Mouse (Mus musculus): ENCODE measurements around the gene Luc7l. TPM values are rescaled to one million over a fixed set of nuclear protein-coding genes. Genes with fewer than 3 reads are reported as not detected.
"Not testable (repeated sequence)": the region's sequence is repeated elsewhere in the genome, so short reads cannot be mapped to it uniquely, and the experiment has no call there.

The Luc7l gene
- polyA plus RNA-seq, 1 experiment = 52.5 TPM

GRCm38 (mm10) chr17:26261826-26262225 is 9.1 kb downstream of the Luc7l start:
- no peak for TF ChIP-seq POLR2A (IDR thresholded peaks at IDR 0.05; ENCODE audit: borderline replicate concordance, insufficient read depth, low read length)
- TF ChIP-seq CTCF (IDR thresholded peaks at IDR 0.05; ENCODE audit: borderline replicate concordance, insufficient read depth, low read depth, low read length) = no peak
- WGBS = 84% methylated on average over 4 of the region's 4 CpGs
- no peak overlapping the region for H3K4me3 ChIP-seq (replicated peaks; ENCODE audit: insufficient read depth, low read depth, low read length)
- no peaks in the 10 kb centered on the region for H3K27me3 ChIP-seq (ENCODE audit: control insufficient read depth, insufficient read depth, low read length)
- no peak overlapping the region for H3K27ac ChIP-seq (ENCODE audit: insufficient read depth, low read length)
- DNase-seq = no peak
- no peaks in the 10 kb centered on the region for H3K4me1 ChIP-seq (ENCODE audit: control insufficient read depth, insufficient read depth, low read length)

DNA sequence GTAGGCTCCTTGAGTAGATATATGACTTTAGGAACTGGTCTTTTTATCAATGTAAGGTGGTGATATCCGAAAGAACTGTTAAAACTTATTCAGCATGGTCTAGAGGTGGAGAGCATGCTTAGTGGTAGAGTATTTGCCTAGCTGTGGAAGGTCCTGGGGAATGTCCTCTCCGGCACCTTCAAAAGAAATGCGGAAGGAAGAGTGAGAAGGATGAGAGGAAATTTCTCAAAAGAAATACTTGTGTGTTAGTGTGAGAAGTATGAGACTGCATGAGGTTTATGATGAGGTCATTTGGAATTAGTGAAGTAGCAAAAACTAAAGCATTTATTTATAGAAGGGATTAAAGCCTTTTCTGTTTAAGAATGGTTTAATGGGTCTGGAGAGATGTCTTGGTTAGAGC is 9.7 kb downstream of the Luc7l start:
- no peak for TF ChIP-seq POLR2A (IDR thresholded peaks at IDR 0.05; ENCODE audit: borderline replicate concordance, insufficient read depth, low read length)

DNA sequence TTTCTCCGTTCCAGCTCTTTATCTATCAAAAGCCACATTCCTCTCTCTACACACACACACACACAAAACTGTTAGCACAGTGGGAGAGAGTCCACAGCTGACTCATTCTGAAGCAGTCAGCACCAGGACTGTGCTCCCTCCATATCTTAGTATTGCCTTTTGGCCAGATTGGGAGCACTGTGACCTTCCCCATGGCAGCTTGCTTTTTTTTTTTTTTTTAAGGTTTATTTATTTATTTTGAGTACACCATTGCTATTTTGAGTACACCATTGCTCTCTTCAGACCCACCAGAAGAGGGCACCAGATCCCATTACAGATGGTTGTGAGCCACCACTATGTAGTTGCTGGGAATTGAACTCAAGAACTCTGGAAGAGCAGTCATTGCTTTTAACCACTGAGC is 16.2 kb downstream of the Luc7l start:
- no peak for DNase-seq
- Histone ChIP-seq H3K27me3 (ENCODE audit: control insufficient read depth, insufficient read depth, low read length) (no peaks in the 10 kb centered on the region), H3K4me1 (ENCODE audit: control insufficient read depth, insufficient read depth, low read length) (no peaks in the 10 kb centered on the region), H3K27ac (ENCODE audit: insufficient read depth, low read length) (no peak overlapping the region), H3K4me3 (replicated peaks; ENCODE audit: insufficient read depth, low read depth, low read length) (no peak overlapping the region)
- WGBS = 81% methylated on average over 1 of the region's 1 CpGs
- TF ChIP-seq CTCF (IDR thresholded peaks at IDR 0.05; ENCODE audit: borderline replicate concordance, insufficient read depth, low read depth, low read length) = peak; percentile 3; the same call in 1 of the 2 replicates
- no peak for TF ChIP-seq POLR2A (IDR thresholded peaks at IDR 0.05; ENCODE audit: borderline replicate concordance, insufficient read depth, low read length)

More for the DNA sequence above, 9.7 kb downstream of the Luc7l start:
- no peak overlapping the region for H3K4me3 ChIP-seq (replicated peaks; ENCODE audit: insufficient read depth, low read depth, low read length)
- no peaks in the 10 kb centered on the region for H3K4me1 ChIP-seq (ENCODE audit: control insufficient read depth, insufficient read depth, low read length)
- no peak overlapping the region for H3K27ac ChIP-seq (ENCODE audit: insufficient read depth, low read length)
- H3K27me3 ChIP-seq (ENCODE audit: control insufficient read depth, insufficient read depth, low read length) = no peaks in the 10 kb centered on the region
- 94% methylated on average over 3 of the region's 3 CpGs for WGBS
- no peak for DNase-seq

GRCm38 (mm10) chr17:26269577-26269976 is 16.9 kb downstream of the Luc7l start:
- H3K27me3 ChIP-seq (ENCODE audit: control insufficient read depth, insufficient read depth, low read length); H3K4me3 ChIP-seq (replicated peaks; ENCODE audit: insufficient read depth, low read depth, low read length); H3K27ac ChIP-seq (ENCODE audit: insufficient read depth, low read length); DNase-seq; H3K4me1 ChIP-seq (ENCODE audit: control insufficient read depth, insufficient read depth, low read length): not testable (repeated sequence)
- 90% methylated on average over 10 of the region's 10 CpGs for WGBS

DNA sequence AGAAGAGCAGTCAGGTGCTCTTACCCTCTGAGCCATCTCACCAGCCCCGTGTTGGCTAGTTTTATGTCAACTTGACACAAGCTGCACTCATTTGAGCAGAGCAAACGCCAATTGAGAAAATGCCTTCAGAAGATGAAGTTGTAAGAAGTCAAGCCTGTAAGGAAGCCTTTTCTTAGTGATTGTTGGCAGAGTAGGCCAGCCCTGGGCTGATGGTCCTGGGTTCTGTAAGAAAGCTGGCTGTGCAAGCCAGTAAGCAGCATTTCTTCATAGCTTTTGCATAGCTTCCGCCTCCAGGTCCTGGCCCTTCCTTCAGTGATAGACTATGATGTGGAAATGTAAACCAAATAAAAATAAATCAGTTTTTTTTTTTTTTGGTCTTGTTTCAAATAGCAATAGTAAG is 19.9 kb downstream of the Luc7l start:
- DNase-seq = no peak
- TF ChIP-seq POLR2A (IDR thresholded peaks at IDR 0.05; ENCODE audit: borderline replicate concordance, insufficient read depth, low read length) (no peak), CTCF (IDR thresholded peaks at IDR 0.05; ENCODE audit: borderline replicate concordance, insufficient read depth, low read depth, low read length) (no peak)

GRCm38 (mm10) chr17:26275933-26276332 is 23.2 kb downstream of the Luc7l start:
- no peaks in the 10 kb centered on the region for H3K27me3 ChIP-seq (ENCODE audit: control insufficient read depth, insufficient read depth, low read length)
- no peak overlapping the region for H3K4me3 ChIP-seq (replicated peaks; ENCODE audit: insufficient read depth, low read depth, low read length)
- H3K27ac ChIP-seq (ENCODE audit: insufficient read depth, low read length) = no peak overlapping the region
- no peaks in the 10 kb centered on the region for H3K4me1 ChIP-seq (ENCODE audit: control insufficient read depth, insufficient read depth, low read length)
- 71% methylated on average over 13 of the region's 13 CpGs for WGBS
- no peak for DNase-seq
- TF ChIP-seq POLR2A (IDR thresholded peaks at IDR 0.05; ENCODE audit: borderline replicate concordance, insufficient read depth, low read length) (no peak), CTCF (IDR thresholded peaks at IDR 0.05; ENCODE audit: borderline replicate concordance, insufficient read depth, low read depth, low read length) (no peak)

More for the DNA sequence above, 19.9 kb downstream of the Luc7l start:
- Histone ChIP-seq H3K27me3 (ENCODE audit: control insufficient read depth, insufficient read depth, low read length) (no peaks in the 10 kb centered on the region), H3K4me3 (replicated peaks; ENCODE audit: insufficient read depth, low read depth, low read length) (no peak overlapping the region), H3K27ac (ENCODE audit: insufficient read depth, low read length) (no peak overlapping the region), H3K4me1 (ENCODE audit: control insufficient read depth, insufficient read depth, low read length) (no peaks in the 10 kb centered on the region)
- WGBS = 81% methylated on average over 3 of the region's 3 CpGs

DNA sequence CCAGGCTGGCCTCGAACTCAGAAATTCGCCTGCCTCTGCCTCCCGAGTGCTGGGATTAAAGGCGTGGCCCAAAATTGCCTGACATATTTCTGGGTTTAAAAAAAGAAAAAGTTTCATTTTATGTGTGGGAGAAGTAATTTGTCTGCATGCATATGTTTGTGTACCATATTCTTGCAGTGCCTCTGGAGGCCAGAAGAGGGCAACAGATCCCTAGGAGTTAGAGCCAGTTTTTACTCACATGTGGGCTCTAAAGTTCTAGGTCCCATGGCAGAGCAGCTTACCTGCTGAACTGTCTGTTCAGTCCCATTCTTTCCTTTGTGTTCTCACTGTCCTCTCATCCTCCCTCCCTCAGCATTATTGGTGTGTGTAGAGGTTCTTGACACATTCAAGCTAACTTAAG is 24.0 kb downstream of the Luc7l start:
- Histone ChIP-seq H3K4me1 (ENCODE audit: control insufficient read depth, insufficient read depth, low read length) (no peaks in the 10 kb centered on the region), H3K27me3 (ENCODE audit: control insufficient read depth, insufficient read depth, low read length) (no peaks in the 10 kb centered on the region), H3K27ac (ENCODE audit: insufficient read depth, low read length) (no peak overlapping the region), H3K4me3 (replicated peaks; ENCODE audit: insufficient read depth, low read depth, low read length) (no peak overlapping the region)
- TF ChIP-seq POLR2A (IDR thresholded peaks at IDR 0.05; ENCODE audit: borderline replicate concordance, insufficient read depth, low read length) (no peak), CTCF (IDR thresholded peaks at IDR 0.05; ENCODE audit: borderline replicate concordance, insufficient read depth, low read depth, low read length) (peak; percentile 33; the same call in 1 of the 2 replicates)
- no peak for DNase-seq
- WGBS = 88% methylated on average over 4 of the region's 4 CpGs

DNA sequence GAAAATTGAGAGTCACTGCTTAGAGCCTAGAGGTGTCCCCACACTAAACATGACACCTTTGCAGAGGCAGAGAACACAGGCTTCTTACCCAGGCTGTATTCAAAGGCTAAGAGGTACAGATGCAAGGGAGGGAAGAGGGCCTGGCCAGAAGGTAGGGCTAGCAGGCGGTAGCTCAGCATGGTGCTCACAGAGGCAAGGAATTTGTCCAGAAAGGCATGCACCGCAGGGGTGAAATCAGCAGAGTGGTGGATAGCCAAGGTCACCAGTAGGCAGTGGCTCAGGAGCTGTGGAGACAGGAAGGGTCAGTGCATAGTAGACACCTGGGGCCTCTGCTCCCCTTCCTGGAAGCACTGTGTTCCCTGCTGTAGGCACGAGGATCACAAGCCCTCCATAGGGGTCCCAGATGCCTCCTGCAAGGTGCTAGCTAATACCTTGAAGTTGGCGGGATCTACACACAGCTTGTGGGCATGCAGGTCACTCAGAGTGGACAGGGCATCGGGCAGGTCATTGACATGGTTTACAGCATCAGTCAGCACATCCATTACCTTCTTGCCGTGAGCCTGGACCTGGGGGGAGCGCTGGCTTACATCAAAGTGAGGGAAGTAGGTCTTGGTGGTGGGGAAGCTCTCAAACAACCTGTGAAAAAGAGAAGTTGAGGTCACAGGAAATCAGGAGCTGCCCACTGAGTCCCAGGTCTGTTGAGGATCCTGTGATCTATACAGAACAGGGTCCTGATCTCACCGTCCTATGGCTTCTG is 33.7 kb downstream of the Luc7l start:
- H3K27me3 ChIP-seq (ENCODE audit: control insufficient read depth, insufficient read depth, low read length) = no peaks in the 10 kb centered on the region
- H3K4me1 ChIP-seq (ENCODE audit: control insufficient read depth, insufficient read depth, low read length) = peaks cover 9% of the 10 kb centered on the region
- H3K27ac ChIP-seq (ENCODE audit: insufficient read depth, low read length) = no peak overlapping the region
- WGBS = 45% methylated on average over 8 of the region's 8 CpGs
- H3K4me3 ChIP-seq (replicated peaks; ENCODE audit: insufficient read depth, low read depth, low read length) = no peak overlapping the region
- peak; percentile 19 to 23 for DNase-seq
- TF ChIP-seq POLR2A (IDR thresholded peaks at IDR 0.05; ENCODE audit: borderline replicate concordance, insufficient read depth, low read length) (no peak), CTCF (IDR thresholded peaks at IDR 0.05; ENCODE audit: borderline replicate concordance, insufficient read depth, low read depth, low read length) (no peak)
